Mouse (Mus musculus): Measurements from ENCODE around the gene Togaram1. TPM values are rescaled to one million over a fixed set of nuclear protein-coding genes. Genes with fewer than 3 reads are reported as not detected.
A peak's percentile ranks its signal among the peaks of the same experiment; 100 is the strongest.

Togaram1 gene
- total and polyA plus RNA-seq, 3 experiments: 14.8 to 22.7 (median 15.9) TPM

DNA sequence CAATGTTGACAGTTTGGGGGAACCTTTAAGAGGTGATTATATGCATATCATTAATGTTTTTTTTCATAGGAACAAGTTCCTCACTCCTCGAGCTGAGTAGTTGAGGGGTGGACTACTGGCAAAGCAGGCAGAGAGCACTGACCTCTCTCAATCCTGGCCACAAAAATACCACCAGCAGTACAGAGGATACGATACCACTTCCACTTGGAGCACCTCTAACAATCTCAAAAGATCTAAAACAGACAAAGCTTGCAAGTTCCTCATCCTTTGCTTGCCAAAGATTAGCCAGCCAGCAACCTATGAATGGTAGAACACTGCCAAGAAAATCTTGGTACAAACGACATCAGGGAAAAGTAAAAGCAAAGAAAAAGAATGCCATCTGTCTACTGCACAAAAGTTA is 100.6 kb downstream of the Togaram1 start:
- TF ChIP-seq GATA1 (IDR thresholded peaks at IDR 0.05; ENCODE audit: low read depth, low read length): peak; percentile 34; the same call in 1 of the 2 replicates
- peak; percentile 69; the same call in 1 of the 2 replicates for TF ChIP-seq RCOR1 (IDR thresholded peaks at IDR 0.05; ENCODE audit: low read depth, low read length)
- no peak for TF ChIP-seq UBTF (IDR thresholded peaks at IDR 0.05; ENCODE audit: borderline replicate concordance, insufficient read depth, low read depth, low read length)

DNA sequence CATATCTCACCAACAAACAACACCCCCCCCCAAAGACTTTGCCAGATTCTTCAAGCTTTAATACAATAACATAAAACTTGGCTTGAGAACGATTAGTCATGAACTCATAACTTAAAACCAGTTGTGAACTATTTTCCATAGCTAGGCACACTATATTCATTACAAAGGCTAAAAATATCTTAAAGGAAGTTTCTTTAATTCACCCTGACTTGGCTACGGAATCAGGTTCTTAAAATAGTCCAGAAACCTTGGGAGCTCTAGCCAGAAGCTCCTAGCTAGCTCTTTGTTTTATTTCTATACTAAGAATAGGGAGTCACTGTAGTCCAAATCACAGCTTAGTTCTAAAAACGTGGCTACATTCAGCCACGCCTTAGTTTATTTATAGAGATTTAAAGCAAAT is 102.8 kb downstream of the Togaram1 start:
- H3K27me3 ChIP-seq (ENCODE audit: control insufficient read depth in 1 of 2, insufficient read depth in 2 of 2, low read length in 2 of 2): no peaks in the 10 kb centered on the region
- H3K4me1 ChIP-seq (ENCODE audit: control insufficient read depth in 1 of 2, insufficient read depth in 2 of 2, low read length in 2 of 2): peaks cover 10 to 11% of the 10 kb centered on the region in 2 experiments
- H3K27ac ChIP-seq (ENCODE audit: control insufficient read depth, low read depth, low read length): no peak overlapping the region
- H3K79me2 ChIP-seq (ENCODE audit: control insufficient read depth, insufficient read depth, low read length, poor library complexity): peaks cover 10% of the 10 kb centered on the region
- no peak overlapping the region for H3K9ac ChIP-seq (ENCODE audit: control insufficient read depth, low read depth, low read length, poor library complexity, severe bottlenecking)
- TF ChIP-seq TCF12 (IDR thresholded peaks at IDR 0.05; ENCODE audit: low read depth, low read length): no peak
- TF ChIP-seq RCOR1 (IDR thresholded peaks at IDR 0.05; ENCODE audit: low read depth, low read length): no peak
- no peak for TF ChIP-seq MYC (IDR thresholded peaks at IDR 0.05; ENCODE audit: low read depth, low read length)
- TF ChIP-seq USF1 (IDR thresholded peaks at IDR 0.05; ENCODE audit: low read depth, low read length): no peak
- TF ChIP-seq TBP (IDR thresholded peaks at IDR 0.05; ENCODE audit: low read depth, low read length): no peak
- no peak for TF ChIP-seq MAX (IDR thresholded peaks at IDR 0.05; ENCODE audit: low read length)
- no peak for DNase-seq (ENCODE audit: low read depth, low spot score)
- H3K36me3 ChIP-seq (ENCODE audit: control insufficient read depth in 1 of 2, insufficient read depth in 2 of 2, low read length in 2 of 2): peaks cover 19 to 38% of the 10 kb centered on the region in 2 experiments
- no peak overlapping the region for H3K4me3 ChIP-seq (ENCODE audit: control insufficient read depth in 1 of 2, insufficient read depth in 1 of 2, low read depth in 2 of 2, low read length in 2 of 2)
- no peaks in the 10 kb centered on the region for H3K9me3 ChIP-seq (replicated peaks; ENCODE audit: insufficient read depth, low read length)

More for the DNA sequence above, 100.6 kb downstream of the Togaram1 start:
- Histone ChIP-seq H3K36me3 (ENCODE audit: control insufficient read depth in 1 of 2, insufficient read depth in 2 of 2, low read length in 2 of 2) (peaks cover 27 to 29% of the 10 kb centered on the region in 2 experiments), H3K4me3 (ENCODE audit: control insufficient read depth in 1 of 2, insufficient read depth in 1 of 2, low read depth in 2 of 2, low read length in 2 of 2) (no peak overlapping the region), H3K4me1 (ENCODE audit: control insufficient read depth in 1 of 2, insufficient read depth in 2 of 2, low read length in 2 of 2) (peaks cover 7 to 11% of the 10 kb centered on the region in 2 experiments), H3K79me2 (ENCODE audit: control insufficient read depth, insufficient read depth, low read length, poor library complexity) (no peaks in the 10 kb centered on the region), H3K27ac (ENCODE audit: control insufficient read depth, low read depth, low read length) (no peak overlapping the region), H3K9me3 (replicated peaks; ENCODE audit: insufficient read depth, low read length) (no peaks in the 10 kb centered on the region), H3K27me3 (ENCODE audit: control insufficient read depth in 1 of 2, insufficient read depth in 2 of 2, low read length in 2 of 2) (no peaks in the 10 kb centered on the region), H3K9ac (ENCODE audit: control insufficient read depth, low read depth, low read length, poor library complexity, severe bottlenecking) (no peak overlapping the region)
- peak; percentile 57 for DNase-seq (ENCODE audit: low read depth, low spot score)

Other genes with a start within 250 kb of the Togaram1 start
- gene Gm527, start 47.9 kb upstream of the Togaram1 start, total RNA-seq (2012; rRNA removed): 1.1 and 1.7 TPM in 2 replicates
- gene Gm527, start 47.9 kb upstream of the Togaram1 start, polyA plus RNA-seq (2012; ENCODE audit: insufficient read depth in 1 of 2, insufficient read length in 2 of 2, low read depth in 1 of 2, low replicate concordance in 2 of 2, missing spikeins in 1 of 2): 1 to 10 TPM in 1 of 2 experiments, not detected in 1; 2.6 TPM
- 3.7 and 4.8 TPM in 2 replicates for gene Klhl28, start 270 bp upstream of the Togaram1 start, total RNA-seq (2012; rRNA removed)
- gene Klhl28, start 270 bp upstream of the Togaram1 start, polyA plus RNA-seq (2012; ENCODE audit: insufficient read depth in 1 of 2, insufficient read length in 2 of 2, low read depth in 1 of 2, low replicate concordance in 2 of 2, missing spikeins in 1 of 2): 100 to 1,000 TPM in 1 of 2 experiments, 1 to 10 TPM in 1; 3.3 to 169 TPM
- 13.5 and 14.3 TPM in 2 replicates for gene Prpf39, start 70.5 kb downstream of the Togaram1 start, total RNA-seq (2012; rRNA removed)
- gene Prpf39, start 70.5 kb downstream of the Togaram1 start, polyA plus RNA-seq (2012; ENCODE audit: insufficient read depth in 1 of 2, insufficient read length in 2 of 2, low read depth in 1 of 2, low replicate concordance in 2 of 2, missing spikeins in 1 of 2): 10 to 100 TPM in 1 of 2 experiments, not detected in 1; 19.5 TPM
- gene Fkbp3, start 108.2 kb downstream of the Togaram1 start, total RNA-seq (2012; rRNA removed): 167 and 185 TPM in 2 replicates
- 100 to 1,000 TPM in 1 of 2 experiments, not detected in 1; 173 TPM for gene Fkbp3, start 108.2 kb downstream of the Togaram1 start, polyA plus RNA-seq (2012; ENCODE audit: insufficient read depth in 1 of 2, insufficient read length in 2 of 2, low read depth in 1 of 2, low replicate concordance in 2 of 2, missing spikeins in 1 of 2)
- 11.7 and 15.6 TPM in 2 replicates for gene Fancm, start 109.8 kb downstream of the Togaram1 start, total RNA-seq (2012; rRNA removed)
- gene Fancm, start 109.8 kb downstream of the Togaram1 start, polyA plus RNA-seq (2012; ENCODE audit: insufficient read depth in 1 of 2, insufficient read length in 2 of 2, low read depth in 1 of 2, low replicate concordance in 2 of 2, missing spikeins in 1 of 2): 10 to 100 TPM; 12.8 to 25.3 TPM
- gene Mis18bp1, start 206.8 kb downstream of the Togaram1 start, total RNA-seq (2012; rRNA removed): 20.0 and 22.1 TPM in 2 replicates
- gene Mis18bp1, start 206.8 kb downstream of the Togaram1 start, polyA plus RNA-seq (2012; ENCODE audit: insufficient read depth in 1 of 2, insufficient read length in 2 of 2, low read depth in 1 of 2, low replicate concordance in 2 of 2, missing spikeins in 1 of 2): 10 to 100 TPM in 1 of 2 experiments, not detected in 1; 21.2 TPM

Data from MEL (cell line).